Mouse (Mus musculus): Measurements from ENCODE around the gene Nos1ap. TPM values are rescaled to one million over a fixed set of nuclear protein-coding genes. Genes with fewer than 3 reads are reported as not detected.

The Nos1ap gene
- polyA plus RNA-seq, 1 experiment from 2014 or later = 6.8 TPM

DNA sequence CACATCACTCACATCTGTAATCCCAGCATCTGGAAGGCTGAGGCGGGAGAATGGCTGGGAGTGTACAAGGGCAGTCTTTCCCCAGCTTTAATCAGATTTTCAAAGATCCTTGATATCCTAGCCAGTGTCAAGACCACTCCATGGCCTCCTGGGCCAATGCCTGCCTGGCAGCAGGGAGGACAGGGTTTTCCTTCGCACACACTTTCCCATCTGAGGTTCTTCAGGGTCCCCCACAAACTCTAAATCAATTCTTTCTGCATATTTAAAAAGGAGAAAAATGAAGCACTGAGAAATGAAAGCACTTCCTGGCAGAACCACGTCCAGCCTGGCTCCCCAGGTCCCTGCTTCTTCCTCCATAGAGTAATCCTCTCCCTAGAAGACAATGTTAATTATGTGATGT lies 225.9 kb downstream of the Nos1ap start:
- Histone ChIP-seq H3K9me3 (ENCODE audit: control insufficient read depth, low read length) (no peaks in the 10 kb centered on the region), H3K4me3 (ENCODE audit: low read depth, low read length) (no peak overlapping the region), H3K4me1 (replicated peaks; ENCODE audit: control insufficient read depth, insufficient read depth) (no peaks in the 10 kb centered on the region), H3K27ac (replicated peaks) (no peak overlapping the region), H3K27me3 (ENCODE audit: control insufficient read depth, insufficient read depth, low read length) (no peaks in the 10 kb centered on the region), H3K4me2 (replicated peaks; ENCODE audit: low read depth) (no peak overlapping the region), H3K9ac (ENCODE audit: low read length) (no peak overlapping the region), H3K36me3 (ENCODE audit: control insufficient read depth, insufficient read depth, low read length) (no peaks in the 10 kb centered on the region)
- WGBS = 86% methylated on average over 3 of the region's 3 CpGs
- no peak for DNase-seq (ENCODE audit: low spot score)
- no peak for ATAC-seq (ENCODE audit: low FRiP score, low TSS enrichment)
- TF ChIP-seq EP300 (optimal IDR thresholded peaks at IDR 0.05) (no peak), CTCF (IDR thresholded peaks at IDR 0.05; ENCODE audit: low read depth) (no peak)

GRCm38 (mm10) chr1:170360183-170360915 lies 229.3 kb downstream of the Nos1ap start:
- no peaks in the 10 kb centered on the region for H3K36me3 ChIP-seq (ENCODE audit: control insufficient read depth, insufficient read depth, low read length)
- WGBS = 46% methylated on average over 10 of the region's 10 CpGs
- no peak for ATAC-seq (ENCODE audit: low FRiP score, low TSS enrichment)
- H3K4me1 ChIP-seq (replicated peaks; ENCODE audit: control insufficient read depth, insufficient read depth) = no peaks in the 10 kb centered on the region
- H3K9me3 ChIP-seq (ENCODE audit: control insufficient read depth, low read length) = no peaks in the 10 kb centered on the region
- no peaks in the 10 kb centered on the region for H3K27me3 ChIP-seq (ENCODE audit: control insufficient read depth, insufficient read depth, low read length)
- TF ChIP-seq CTCF (IDR thresholded peaks at IDR 0.05; ENCODE audit: low read depth) (no peak), EP300 (optimal IDR thresholded peaks at IDR 0.05) (no peak)
- no peak overlapping the region for H3K27ac ChIP-seq (replicated peaks)
- no peak for DNase-seq (ENCODE audit: low spot score)
- H3K9ac ChIP-seq (ENCODE audit: low read length) = no peak overlapping the region
- H3K4me2 ChIP-seq (replicated peaks; ENCODE audit: low read depth) = no peak overlapping the region
- H3K4me3 ChIP-seq (ENCODE audit: low read depth, low read length) = no peak overlapping the region

GRCm38 (mm10) chr1:170353335-170353734 lies 236.3 kb downstream of the Nos1ap start:
- Histone ChIP-seq H3K9me3 (ENCODE audit: control insufficient read depth, low read length) (no peaks in the 10 kb centered on the region), H3K4me2 (replicated peaks; ENCODE audit: low read depth) (no peak overlapping the region), H3K27ac (replicated peaks) (no peak overlapping the region), H3K27me3 (ENCODE audit: control insufficient read depth, insufficient read depth, low read length) (no peaks in the 10 kb centered on the region), H3K4me1 (replicated peaks; ENCODE audit: control insufficient read depth, insufficient read depth) (no peaks in the 10 kb centered on the region), H3K4me3 (ENCODE audit: low read depth, low read length) (no peak overlapping the region), H3K36me3 (ENCODE audit: control insufficient read depth, insufficient read depth, low read length) (no peaks in the 10 kb centered on the region), H3K9ac (ENCODE audit: low read length) (no peak overlapping the region)
- no peak for DNase-seq (ENCODE audit: low spot score)
- TF ChIP-seq EP300 (optimal IDR thresholded peaks at IDR 0.05) = no peak
- no peak for TF ChIP-seq CTCF (IDR thresholded peaks at IDR 0.05; ENCODE audit: low read depth)
- ATAC-seq (ENCODE audit: low FRiP score, low TSS enrichment) = no peak
- WGBS = 70% methylated on average over 3 of the region's 3 CpGs

- no peaks in the 10 kb centered on the region for H3K36me3 ChIP-seq (ENCODE audit: control insufficient read depth, insufficient read depth, low read length)
- no peak overlapping the region for H3K4me3 ChIP-seq (ENCODE audit: low read depth, low read length)
- H3K4me1 ChIP-seq (replicated peaks; ENCODE audit: control insufficient read depth, insufficient read depth) = no peaks in the 10 kb centered on the region
- TF ChIP-seq CTCF (IDR thresholded peaks at IDR 0.05; ENCODE audit: low read depth) (no peak), EP300 (optimal IDR thresholded peaks at IDR 0.05) (no peak)
- no peak overlapping the region for H3K27ac ChIP-seq (replicated peaks)
- no peaks in the 10 kb centered on the region for H3K9me3 ChIP-seq (ENCODE audit: control insufficient read depth, low read length)
- no peak overlapping the region for H3K4me2 ChIP-seq (replicated peaks; ENCODE audit: low read depth)
- no peak for DNase-seq (ENCODE audit: low spot score)
- no peak for ATAC-seq (ENCODE audit: low FRiP score, low TSS enrichment)
- no peak overlapping the region for H3K9ac ChIP-seq (ENCODE audit: low read length)
- no peaks in the 10 kb centered on the region for H3K27me3 ChIP-seq (ENCODE audit: control insufficient read depth, insufficient read depth, low read length)
Measured at GRCm38 (mm10) chr1:170351080-170351479, 238.6 kb downstream of the Nos1ap start.

- H3K4me2 ChIP-seq (replicated peaks; ENCODE audit: low read depth) = no peak overlapping the region
- H3K9ac ChIP-seq (ENCODE audit: low read length) = no peak overlapping the region
- no peaks in the 10 kb centered on the region for H3K4me1 ChIP-seq (replicated peaks; ENCODE audit: control insufficient read depth, insufficient read depth)
- no peak for TF ChIP-seq EP300 (optimal IDR thresholded peaks at IDR 0.05)
- no peak overlapping the region for H3K27ac ChIP-seq (replicated peaks)
- ATAC-seq (ENCODE audit: low FRiP score, low TSS enrichment) = no peak
- 60% methylated on average over 3 of the region's 3 CpGs for WGBS
- no peaks in the 10 kb centered on the region for H3K27me3 ChIP-seq (ENCODE audit: control insufficient read depth, insufficient read depth, low read length)
- no peak for DNase-seq (ENCODE audit: low spot score)
- H3K4me3 ChIP-seq (ENCODE audit: low read depth, low read length) = no peak overlapping the region
- no peaks in the 10 kb centered on the region for H3K36me3 ChIP-seq (ENCODE audit: control insufficient read depth, insufficient read depth, low read length)
- no peaks in the 10 kb centered on the region for H3K9me3 ChIP-seq (ENCODE audit: control insufficient read depth, low read length)
Measured at GRCm38 (mm10) chr1:170346266-170346665, 243.4 kb downstream of the Nos1ap start.

GRCm38 (mm10) chr1:170343906-170344305 lies 245.8 kb downstream of the Nos1ap start:
- ATAC-seq (ENCODE audit: low FRiP score, low TSS enrichment) = no peak
- Histone ChIP-seq H3K9me3 (ENCODE audit: control insufficient read depth, low read length) (no peaks in the 10 kb centered on the region), H3K27me3 (ENCODE audit: control insufficient read depth, insufficient read depth, low read length) (no peaks in the 10 kb centered on the region), H3K9ac (ENCODE audit: low read length) (no peak overlapping the region), H3K4me2 (replicated peaks; ENCODE audit: low read depth) (no peak overlapping the region), H3K36me3 (ENCODE audit: control insufficient read depth, insufficient read depth, low read length) (no peaks in the 10 kb centered on the region), H3K4me1 (replicated peaks; ENCODE audit: control insufficient read depth, insufficient read depth) (no peaks in the 10 kb centered on the region), H3K27ac (replicated peaks) (no peak overlapping the region), H3K4me3 (ENCODE audit: low read depth, low read length) (no peak overlapping the region)
- no peak for DNase-seq (ENCODE audit: low spot score)
- WGBS = 94% methylated on average over 4 of the region's 4 CpGs
- TF ChIP-seq EP300 (optimal IDR thresholded peaks at IDR 0.05) = no peak
- no peak for TF ChIP-seq CTCF (IDR thresholded peaks at IDR 0.05; ENCODE audit: low read depth)
